Mouse (Mus musculus) midbrain, embryonic 14.5 days (tissue): ENCODE measurements around the gene Vegfa. TPM values are rescaled to one million over a fixed set of nuclear protein-coding genes. Genes with fewer than 3 reads are reported as not detected.

Experiments
- ATAC-seq: fragments of 200-750 bp; cut with Nextera tagmentation; 2 replicates; pipeline ENCODE4 v1.8.0; 2017; ENCODE audit warnings: moderate number of reproducible peaks, moderate library complexity; ENCODE audit not compliant: low FRiP score, low TSS enrichment
- DNase-seq: peaks from one replicate; pipeline ENCODE4 v3.0.0-alpha.2; 2015
- H3K27ac ChIP-seq: fragments of 300-500 bp; sonication (generic); replicated peaks from 2 replicates; pipeline ENCODE4 v1.5.1; 2014; ENCODE audit warnings: mild to moderate bottlenecking, low read depth, low read length, moderate library complexity
- H3K27me3 ChIP-seq: fragments of 300-500 bp; sonication (generic); 2 replicates; pipeline ENCODE4 v1.6.1; 2014; ENCODE audit warnings: low read length, control low read depth, mixed read lengths; ENCODE audit not compliant: control insufficient read depth, insufficient read depth
- H3K36me3 ChIP-seq: fragments of 300-500 bp; sonication (generic); 2 replicates; pipeline ENCODE4 v1.6.1; 2014; ENCODE audit warnings: low read length, control low read depth; ENCODE audit not compliant: control insufficient read depth, insufficient read depth
- H3K4me1 ChIP-seq: fragments of 300-500 bp; sonication (generic); 2 replicates; pipeline ENCODE4 v1.6.1; 2014; ENCODE audit warnings: mild to moderate bottlenecking, antibody characterized with exemption, low read length, control low read depth; ENCODE audit not compliant: control insufficient read depth, insufficient read depth
- H3K4me2 ChIP-seq: fragments of 300-500 bp; sonication (generic); 2 replicates; pipeline ENCODE4 v1.6.1; 2014; ENCODE audit warnings: mild to moderate bottlenecking, low read length, moderate library complexity
- H3K4me3 ChIP-seq: fragments of 300-500 bp; sonication (generic); replicated peaks from 2 replicates; pipeline ENCODE4 v1.5.1; 2014; ENCODE audit warnings: low read depth, low read length
- H3K9ac ChIP-seq: fragments of 300-500 bp; sonication (generic); replicated peaks from 2 replicates; pipeline ENCODE4 v1.6.1; 2014; ENCODE audit warnings: mild to moderate bottlenecking, low read length, moderate library complexity
- H3K9me3 ChIP-seq: fragments of 300-500 bp; sonication (generic); 2 replicates; pipeline ENCODE4 v1.6.1; 2016; ENCODE audit warnings: low read length, control low read depth, mixed read lengths; ENCODE audit not compliant: control insufficient read depth
- WGBS: fragments of 180-500 bp; shearing (Covaris S2); extraction: QIAGEN DNeasy Blood & Tissue Kit; methylation state at CpG from one replicate; pipeline ENCODE4 v1.1.7; 2014; 5-methylcytosine and 5-hydroxymethylcytosine counted together
- polyA plus RNA-seq: library from polyadenylated mRNA; unstranded; fragments of >200 nt; fragmentation: Nextera tagmentation; extraction: Ambion mirVana; gene quantifications from 2 replicates; pipeline ENCODE4 v1.2.1, GENCODE M21; 2014

The Vegfa gene
- polyA plus RNA-seq, 1 experiment from 2014 or later, result 4.3 TPM

GRCm38 (mm10) chr17:46025927-46026668 lies 6.1 kb downstream of the Vegfa start:
- Histone ChIP-seq H3K4me3 (no peak overlapping the region), H3K27me3 (no peaks in the 10 kb centered on the region), H3K27ac (no peak overlapping the region), H3K4me1 (peaks cover 32% of the 10 kb centered on the region), H3K36me3 (peaks cover 43% of the 10 kb centered on the region), H3K9ac (no peak overlapping the region), H3K4me2 (peak overlapping the region; percentile 11; the same call in 1 of the 2 replicates), H3K9me3 (no peaks in the 10 kb centered on the region)
- no peak for ATAC-seq
- 90% methylated on average over 11 of the region's 11 CpGs for WGBS
- no peak for DNase-seq

GRCm38 (mm10) chr17:46025207-46025606 lies 7.0 kb downstream of the Vegfa start:
- DNase-seq (no peak), ATAC-seq (no peak)
- 96% methylated on average over 15 of the region's 15 CpGs for WGBS
- Histone ChIP-seq H3K27ac (no peak overlapping the region), H3K27me3 (no peaks in the 10 kb centered on the region), H3K4me2 (no peak overlapping the region), H3K9ac (no peak overlapping the region), H3K4me3 (no peak overlapping the region), H3K36me3 (peaks cover 51% of the 10 kb centered on the region), H3K4me1 (peaks cover 32% of the 10 kb centered on the region), H3K9me3 (no peaks in the 10 kb centered on the region)

GRCm38 (mm10) chr17:46024192-46024591 lies 8.0 kb downstream of the Vegfa start:
- WGBS, result 92% methylated on average over 5 of the region's 5 CpGs
- ATAC-seq (no peak), DNase-seq (no peak)
- Histone ChIP-seq H3K4me3 (no peak overlapping the region), H3K27me3 (no peaks in the 10 kb centered on the region), H3K36me3 (peaks cover 61% of the 10 kb centered on the region), H3K4me1 (peaks cover 26% of the 10 kb centered on the region), H3K4me2 (no peak overlapping the region), H3K27ac (no peak overlapping the region), H3K9me3 (no peaks in the 10 kb centered on the region), H3K9ac (no peak overlapping the region)

GRCm38 (mm10) chr17:46023572-46023971 lies 8.6 kb downstream of the Vegfa start:
- H3K27ac ChIP-seq, result no peak overlapping the region
- peaks cover 68% of the 10 kb centered on the region for H3K36me3 ChIP-seq
- no peaks in the 10 kb centered on the region for H3K27me3 ChIP-seq
- H3K9me3 ChIP-seq, result no peaks in the 10 kb centered on the region
- H3K4me1 ChIP-seq, result peaks cover 20% of the 10 kb centered on the region
- H3K4me2 ChIP-seq, result no peak overlapping the region
- no peak overlapping the region for H3K4me3 ChIP-seq
- ATAC-seq (no peak), DNase-seq (no peak)
- 95% methylated on average over 8 of the region's 8 CpGs for WGBS
- H3K9ac ChIP-seq, result no peak overlapping the region

GRCm38 (mm10) chr17:46022934-46023333 lies 9.2 kb downstream of the Vegfa start:
- Histone ChIP-seq H3K36me3 (peaks cover 72% of the 10 kb centered on the region), H3K27ac (no peak overlapping the region), H3K4me3 (no peak overlapping the region), H3K9ac (no peak overlapping the region), H3K27me3 (no peaks in the 10 kb centered on the region), H3K4me2 (no peak overlapping the region), H3K9me3 (no peaks in the 10 kb centered on the region), H3K4me1 (peaks cover 14% of the 10 kb centered on the region)
- 91% methylated on average over 6 of the region's 6 CpGs for WGBS
- no peak for ATAC-seq
- no peak for DNase-seq

- Histone ChIP-seq H3K4me3 (no peak overlapping the region), H3K27me3 (no peaks in the 10 kb centered on the region), H3K36me3 (peaks cover 76% of the 10 kb centered on the region), H3K9ac (no peak overlapping the region), H3K9me3 (no peaks in the 10 kb centered on the region), H3K27ac (no peak overlapping the region), H3K4me1 (peaks cover 9% of the 10 kb centered on the region), H3K4me2 (no peak overlapping the region)
- ATAC-seq (no peak), DNase-seq (no peak)
- WGBS, result 83% methylated on average over 4 of the region's 4 CpGs
Observed at GRCm38 (mm10) chr17:46022427-46022826, 9.7 kb downstream of the Vegfa start.

- DNase-seq, result no peak
- Histone ChIP-seq H3K4me3 (no peak overlapping the region), H3K27ac (no peak overlapping the region), H3K9ac (no peak overlapping the region), H3K27me3 (no peaks in the 10 kb centered on the region), H3K9me3 (no peaks in the 10 kb centered on the region), H3K36me3 (peaks cover 76% of the 10 kb centered on the region), H3K4me2 (no peak overlapping the region), H3K4me1 (peaks cover 2% of the 10 kb centered on the region; the same call in 1 of the 2 replicates)
- no peak for ATAC-seq
- 96% methylated on average over 9 of the region's 9 CpGs for WGBS
Observed at GRCm38 (mm10) chr17:46021760-46022159, 10.4 kb downstream of the Vegfa start.

GRCm38 (mm10) chr17:46021173-46021572 lies 11.0 kb downstream of the Vegfa start:
- peaks cover 76% of the 10 kb centered on the region for H3K36me3 ChIP-seq

GRCm38 (mm10) chr17:46020579-46020978 lies 11.6 kb downstream of the Vegfa start:
- Histone ChIP-seq H3K27me3 (no peaks in the 10 kb centered on the region), H3K27ac (no peak overlapping the region), H3K4me2 (no peak overlapping the region), H3K4me3 (no peak overlapping the region), H3K36me3 (peaks cover 76% of the 10 kb centered on the region), H3K4me1 (no peaks in the 10 kb centered on the region), H3K9ac (no peak overlapping the region), H3K9me3 (no peaks in the 10 kb centered on the region)
- ATAC-seq (no peak), DNase-seq (no peak)
- 79% methylated on average over 7 of the region's 7 CpGs for WGBS

More at GRCm38 (mm10) chr17:46021173-46021572, 11.0 kb downstream of the Vegfa start:
- Histone ChIP-seq H3K27ac (no peak overlapping the region), H3K4me1 (no peaks in the 10 kb centered on the region), H3K9ac (no peak overlapping the region), H3K27me3 (no peaks in the 10 kb centered on the region), H3K4me2 (no peak overlapping the region), H3K4me3 (no peak overlapping the region), H3K9me3 (no peaks in the 10 kb centered on the region)
- DNase-seq (no peak), ATAC-seq (no peak)
- WGBS, result 94% methylated on average over 7 of the region's 7 CpGs
